Mouse (Mus musculus) kidney, embryonic 14.5 days (tissue): Measurements from ENCODE around the gene Cyth4. TPM values are rescaled to one million over a fixed set of nuclear protein-coding genes. Genes with fewer than 3 reads are reported as not detected.

ENCODE experiments used
- ATAC-seq: fragments of 200-750 bp; cut with Nextera tagmentation; 2 replicates; pipeline ENCODE4 v1.8.0; 2017; ENCODE audit warnings: moderate number of reproducible peaks, mild to moderate bottlenecking, moderate TSS enrichment, moderate library complexity; ENCODE audit not compliant: low FRiP score, low TSS enrichment
- H3K27ac ChIP-seq: fragments of 300-500 bp; sonication (generic); 2 replicates; pipeline ENCODE4 v1.5.1; 2014; ENCODE audit warnings: low read depth, mild to moderate bottlenecking, low read length, moderate library complexity, mixed read lengths
- H3K27me3 ChIP-seq: fragments of 300-500 bp; sonication (generic); 2 replicates; pipeline ENCODE4 v1.6.1; 2014; ENCODE audit warnings: mild to moderate bottlenecking, low read length; ENCODE audit not compliant: control insufficient read depth, insufficient read depth
- H3K36me3 ChIP-seq: fragments of 300-500 bp; sonication (generic); 2 replicates; pipeline ENCODE4 v1.6.1; 2014; ENCODE audit warnings: low read length, mixed read lengths; ENCODE audit not compliant: control insufficient read depth, insufficient read depth
- H3K4me1 ChIP-seq: fragments of 300-500 bp; sonication (generic); 2 replicates; pipeline ENCODE4 v1.6.1; 2014; ENCODE audit warnings: low read length, mixed read lengths; ENCODE audit not compliant: control insufficient read depth, insufficient read depth
- H3K4me2 ChIP-seq: fragments of 300-500 bp; sonication (generic); replicated peaks from 2 replicates; pipeline ENCODE4 v1.6.1; 2014; ENCODE audit warnings: low read depth, mild to moderate bottlenecking, low read length
- H3K4me3 ChIP-seq: fragments of 300-500 bp; sonication (generic); 2 replicates; pipeline ENCODE4 v1.5.1; 2014; ENCODE audit warnings: mild to moderate bottlenecking, low read length
- H3K9ac ChIP-seq: fragments of 300-500 bp; sonication (generic); 2 replicates; pipeline ENCODE4 v1.6.1; 2014; ENCODE audit warnings: low read depth, mild to moderate bottlenecking, low read length, moderate library complexity
- H3K9me3 ChIP-seq: fragments of 300-500 bp; sonication (generic); 2 replicates; pipeline ENCODE4 v1.6.1; 2016; ENCODE audit warnings: low read length; ENCODE audit not compliant: control insufficient read depth
- WGBS: fragments of 180-500 bp; shearing (Covaris S2); extraction: QIAGEN DNeasy Blood & Tissue Kit; methylation state at CpG from one replicate; pipeline ENCODE4 v1.1.7; 2014; 5-methylcytosine and 5-hydroxymethylcytosine counted together
- polyA plus RNA-seq: library from polyadenylated mRNA; unstranded; fragments of >200 nt; fragmentation: Nextera tagmentation; extraction: Ambion mirVana; gene quantifications from 2 replicates; pipeline ENCODE4 v1.2.1, GENCODE M21; 2014

The Cyth4 gene
- polyA plus RNA-seq = 2.6 and 3.5 TPM in 2 replicates

DNA sequence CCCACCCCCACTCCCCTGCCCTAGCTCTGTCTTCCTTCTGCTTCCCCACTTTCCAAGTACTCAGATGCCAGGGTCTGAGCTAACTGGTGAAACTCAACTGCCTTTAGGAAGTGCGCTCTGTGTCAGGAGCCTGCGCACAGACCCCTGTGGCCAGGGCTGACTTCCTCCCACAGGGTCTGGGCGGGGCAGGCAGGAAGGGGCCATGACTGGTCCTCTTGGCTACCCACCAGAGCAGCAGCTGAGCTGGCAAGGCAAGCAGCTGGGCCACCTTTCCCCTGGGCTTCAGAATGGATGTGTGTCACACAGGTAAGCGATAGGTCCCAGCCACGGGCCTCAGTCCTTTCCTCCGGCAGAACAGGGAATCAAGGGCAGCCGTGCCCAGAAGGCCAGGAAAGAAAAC is at the start of gene Cyth4:
Gene Cyth4, plus strand, starts transcription at position 134 of the 400 bp plus-strand sequence.
- ATAC-seq = no peak
- no peaks in the 10 kb centered on the region for H3K9me3 ChIP-seq
- no peaks in the 10 kb centered on the region for H3K36me3 ChIP-seq
- H3K4me1 ChIP-seq = no peaks in the 10 kb centered on the region
- H3K4me3 ChIP-seq = no peak within 1 kb of the TSS
- H3K4me2 ChIP-seq = no peak within 1 kb of the TSS
- no peak within 1 kb of the TSS for H3K9ac ChIP-seq
- H3K27ac ChIP-seq = no peak within 1 kb of the TSS
- 82% methylated on average over 7 of the region's 7 CpGs for WGBS
- H3K27me3 ChIP-seq = no peaks in the 10 kb centered on the region

DNA sequence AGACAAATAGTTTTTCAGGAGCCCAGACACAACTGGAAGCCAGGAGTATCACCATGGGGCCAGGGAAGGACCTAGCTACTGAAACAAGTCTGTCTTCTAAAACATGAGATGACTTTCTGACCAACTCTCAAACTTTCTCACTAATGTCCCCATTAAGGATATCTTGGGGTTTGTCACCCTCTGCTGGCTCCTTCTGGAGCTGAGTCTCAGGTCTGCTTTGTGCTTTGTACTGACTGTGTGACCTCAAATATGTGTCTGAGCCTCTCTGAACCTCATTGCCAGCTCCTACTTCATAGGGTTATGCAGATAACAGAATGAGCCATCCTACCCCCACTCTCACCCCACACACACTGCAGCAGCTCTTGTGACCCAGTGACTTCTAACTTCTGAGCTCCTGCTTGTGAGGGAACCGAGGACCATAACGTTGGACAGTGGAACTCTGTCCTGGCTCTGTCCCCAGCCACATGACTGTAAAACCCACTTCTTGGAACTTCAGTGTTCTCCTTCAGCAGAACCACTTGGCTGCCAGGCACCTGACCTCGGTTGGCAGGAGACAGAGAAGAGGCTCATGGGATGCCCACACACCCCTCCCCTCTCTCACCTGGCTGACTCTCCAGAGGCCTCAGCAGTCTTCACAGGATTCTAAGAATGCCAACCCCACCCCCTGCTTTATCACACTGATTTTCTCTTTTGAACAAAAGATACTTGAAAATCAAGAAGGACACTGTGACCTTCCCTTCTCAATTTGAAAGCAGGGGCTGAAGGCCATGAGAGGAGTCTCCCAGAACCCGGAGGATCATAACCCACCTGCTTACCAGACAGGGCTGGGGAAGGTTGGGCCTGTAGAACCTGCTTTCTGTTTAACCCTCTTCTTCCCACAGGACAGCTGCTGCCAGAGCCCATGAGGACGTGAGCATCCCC is 49.2 kb upstream of the Cyth4 start:
- Histone ChIP-seq H3K9ac (no peak overlapping the region), H3K9me3 (0 out of 2 replicates have a peak, but pooled peaks cover 4% of the 10 kb centered on the region), H3K36me3 (no peaks in the 10 kb centered on the region), H3K27ac (no peak overlapping the region), H3K4me2 (no peak overlapping the region), H3K4me1 (no peaks in the 10 kb centered on the region; the same call in 1 of the 2 replicates), H3K27me3 (0 out of 2 replicates have a peak, but pooled peaks cover 5% of the 10 kb centered on the region), H3K4me3 (no peak overlapping the region)
- no peak for ATAC-seq
- WGBS = 52% methylated on average over 5 of the region's 5 CpGs

DNA sequence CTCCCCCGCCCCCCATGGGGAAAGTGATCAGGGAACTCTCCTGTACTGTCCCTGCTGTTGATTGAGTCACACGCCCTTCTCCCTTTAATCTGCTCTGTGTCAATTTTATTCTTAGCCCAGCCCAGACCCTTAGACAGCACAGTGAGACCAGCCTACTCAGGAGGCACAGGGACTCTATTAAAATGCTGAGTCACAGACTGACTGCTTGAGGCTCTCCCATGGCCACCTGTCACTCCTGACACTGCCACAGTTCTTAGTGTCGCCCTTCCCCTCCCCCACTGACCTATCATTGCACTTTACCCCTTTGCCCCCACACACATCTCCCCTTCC is 48.5 kb upstream of the Cyth4 start:
- no peak overlapping the region for H3K4me3 ChIP-seq
- H3K27ac ChIP-seq = no peak overlapping the region
- peaks cover 9% of the 10 kb centered on the region for H3K9me3 ChIP-seq
- no peaks in the 10 kb centered on the region; the same call in 1 of the 2 replicates for H3K4me1 ChIP-seq
- 17% methylated on average over 3 of the region's 3 CpGs for WGBS
- H3K36me3 ChIP-seq = no peaks in the 10 kb centered on the region
- H3K4me2 ChIP-seq = no peak overlapping the region
- H3K9ac ChIP-seq = no peak overlapping the region
- no peak for ATAC-seq
- 0 out of 2 replicates have a peak, but pooled peaks cover 5% of the 10 kb centered on the region for H3K27me3 ChIP-seq

DNA sequence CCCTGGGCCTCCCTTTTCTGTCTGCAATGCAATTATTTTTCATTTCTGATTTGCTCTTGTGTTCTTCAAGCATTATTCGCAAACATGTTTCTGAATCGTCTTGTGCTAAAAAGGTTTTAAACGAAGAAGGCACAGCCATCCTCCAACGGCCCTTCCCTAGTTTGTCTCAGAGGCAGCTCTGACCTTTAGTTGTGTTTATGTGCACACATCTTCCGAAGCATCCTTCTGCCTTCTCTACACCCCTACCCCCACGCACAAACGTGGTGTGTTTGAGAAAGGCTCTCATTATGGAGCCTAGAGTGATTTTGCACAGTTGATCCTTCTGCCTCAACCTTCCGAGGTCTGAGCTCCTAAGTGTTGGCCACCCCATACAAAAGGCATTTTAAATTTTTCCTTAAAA is 48.1 kb upstream of the Cyth4 start:
- no peak for ATAC-seq
- H3K4me3 ChIP-seq = no peak overlapping the region
- H3K9ac ChIP-seq = no peak overlapping the region
- H3K9me3 ChIP-seq = peaks cover 9% of the 10 kb centered on the region
- WGBS = 58% methylated on average over 8 of the region's 8 CpGs
- no peak overlapping the region for H3K4me2 ChIP-seq
- H3K27me3 ChIP-seq = 0 out of 2 replicates have a peak, but pooled peaks cover 5% of the 10 kb centered on the region
- no peaks in the 10 kb centered on the region; the same call in 1 of the 2 replicates for H3K4me1 ChIP-seq
- no peak overlapping the region for H3K27ac ChIP-seq
- H3K36me3 ChIP-seq = no peaks in the 10 kb centered on the region

DNA sequence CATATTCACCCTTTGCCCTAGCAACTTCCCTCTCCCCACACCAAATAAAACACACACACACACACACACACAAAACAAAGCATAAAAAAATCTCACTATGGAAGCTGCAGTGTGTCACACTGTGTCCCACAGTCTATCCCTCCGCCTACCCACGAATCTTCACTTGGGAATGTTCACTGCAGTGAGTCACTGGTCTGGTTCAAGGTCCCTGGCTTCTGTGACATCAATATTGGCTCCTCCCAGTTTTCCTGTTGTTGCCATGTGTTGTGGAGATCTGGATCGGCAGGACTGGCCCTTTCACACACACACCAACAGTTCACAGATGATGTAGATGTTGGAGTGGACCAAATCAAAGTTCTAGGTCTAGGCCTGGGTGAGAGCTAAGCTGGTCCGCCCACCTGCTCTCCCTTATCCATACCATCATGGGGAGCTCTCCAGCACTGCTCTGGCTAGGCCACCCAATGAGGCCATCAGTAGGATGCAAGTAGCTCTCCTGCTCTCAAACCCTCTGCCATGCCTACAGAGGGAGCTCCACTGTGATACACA is 47.6 kb upstream of the Cyth4 start:
- 67% methylated on average over 4 of the region's 4 CpGs for WGBS
- peak; percentile 41; the same call in 1 of the 2 replicates for ATAC-seq

DNA sequence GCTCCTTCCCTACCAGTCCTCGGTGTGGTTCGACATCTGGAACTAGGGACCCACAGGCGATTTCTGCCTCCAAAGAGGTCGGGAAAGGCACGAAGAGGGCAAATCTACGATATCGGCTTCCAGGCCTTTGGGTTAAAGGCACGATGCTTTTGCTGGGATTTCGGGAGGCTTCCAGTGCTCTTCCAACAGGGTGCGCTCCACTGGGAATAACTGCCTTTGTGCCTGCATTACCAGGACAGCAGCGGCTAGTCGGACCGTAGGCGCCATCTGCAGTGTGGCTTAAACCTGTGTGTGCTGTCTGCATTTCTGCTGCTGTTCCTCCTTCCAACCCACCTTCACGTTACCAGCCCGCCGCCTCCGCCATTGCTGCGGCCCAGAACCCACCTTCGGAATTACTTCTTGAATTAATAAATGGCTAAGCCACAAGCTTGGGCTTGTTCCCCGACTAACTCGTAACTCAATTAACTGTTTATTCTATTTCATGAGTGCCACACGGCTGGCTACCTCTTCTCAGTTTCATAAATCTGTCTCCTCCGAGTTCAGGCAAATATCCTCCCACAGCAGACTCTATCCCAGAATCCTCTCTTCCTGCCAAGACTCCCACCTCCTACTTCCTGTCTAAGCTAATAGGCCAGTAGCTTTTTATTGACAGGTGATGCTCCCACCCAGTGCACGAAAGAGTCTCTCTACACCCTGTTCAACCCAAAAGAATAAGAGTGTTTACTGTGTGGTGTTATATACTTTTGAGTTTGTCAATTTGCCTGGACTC is 42.1 kb upstream of the Cyth4 start:
- peaks cover 9% of the 10 kb centered on the region for H3K9me3 ChIP-seq
- no peaks in the 10 kb centered on the region for H3K27me3 ChIP-seq
- no peak overlapping the region for H3K9ac ChIP-seq
- H3K4me2 ChIP-seq = peak overlapping the region; percentile 24; the same call in 1 of the 2 replicates
- 63% methylated on average over 25 of the region's 25 CpGs for WGBS
- peak overlapping the region; percentile 6; the same call in 1 of the 2 replicates for H3K4me3 ChIP-seq
- no peak for ATAC-seq
- H3K36me3 ChIP-seq = no peaks in the 10 kb centered on the region
- H3K27ac ChIP-seq = no peak overlapping the region
- peaks cover 13% of the 10 kb centered on the region; the same call in 1 of the 2 replicates for H3K4me1 ChIP-seq

More for the DNA sequence above, 47.6 kb upstream of the Cyth4 start:
- Histone ChIP-seq H3K4me1 (no peaks in the 10 kb centered on the region; the same call in 1 of the 2 replicates), H3K4me2 (no peak overlapping the region), H3K27ac (no peak overlapping the region), H3K27me3 (0 out of 2 replicates have a peak, but pooled peaks cover 5% of the 10 kb centered on the region), H3K9ac (no peak overlapping the region), H3K9me3 (peaks cover 9% of the 10 kb centered on the region), H3K36me3 (no peaks in the 10 kb centered on the region), H3K4me3 (no peak overlapping the region)

DNA sequence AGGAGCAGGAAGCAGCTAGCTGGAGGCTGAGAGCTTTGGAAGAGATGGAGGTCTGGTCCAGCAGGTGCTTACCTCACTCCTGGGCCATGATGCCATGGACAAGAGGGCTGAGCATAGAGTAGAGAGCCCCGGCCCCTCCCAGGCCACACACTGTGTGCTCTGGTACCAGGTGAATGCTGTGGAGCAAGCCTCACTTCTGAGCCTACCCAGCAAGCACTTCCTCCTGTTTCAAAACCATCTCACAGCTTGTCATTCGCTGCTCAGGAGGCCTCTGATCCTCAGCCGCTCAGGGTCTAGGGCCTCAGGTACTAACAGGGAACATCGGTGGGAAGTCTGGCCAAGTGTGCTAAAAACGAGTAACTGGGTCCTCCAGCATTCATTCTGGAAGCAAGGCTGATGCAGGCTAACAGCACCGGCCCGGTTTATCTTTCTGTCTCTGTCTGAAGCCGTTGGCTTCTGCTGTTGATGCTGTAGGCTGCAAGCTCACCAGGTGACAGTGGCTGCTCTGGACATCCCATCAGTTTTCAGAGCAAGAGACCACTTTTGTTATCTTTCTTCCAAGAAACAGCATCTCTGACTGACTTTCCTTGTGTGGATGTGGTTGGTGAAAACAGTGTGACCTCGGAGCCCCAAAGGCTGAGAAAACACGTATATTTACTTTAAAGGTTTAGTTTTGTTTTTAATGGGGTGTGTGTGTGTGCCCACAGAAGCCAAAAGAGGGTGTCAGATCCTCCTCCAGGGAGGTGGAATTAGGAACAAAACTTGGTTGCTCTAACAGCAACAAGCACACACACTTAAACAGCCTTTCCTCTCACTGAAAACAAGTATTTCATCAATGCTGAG is 38.9 kb upstream of the Cyth4 start:
- Histone ChIP-seq H3K9ac (no peak overlapping the region), H3K27me3 (no peaks in the 10 kb centered on the region), H3K36me3 (no peaks in the 10 kb centered on the region), H3K9me3 (peaks cover 3% of the 10 kb centered on the region), H3K4me2 (no peak overlapping the region), H3K4me1 (peaks cover 14% of the 10 kb centered on the region; the same call in 1 of the 2 replicates), H3K27ac (no peak overlapping the region), H3K4me3 (no peak overlapping the region)
- 67% methylated on average over 10 of the region's 10 CpGs for WGBS
- no peak; the same call in 1 of the 2 replicates for ATAC-seq
